Mouse (Mus musculus) embryonic facial prominence, embryonic 11.5 days (tissue): ENCODE measurements at regions not wholly inside any gene's neighbourhood (a gene's known extent, or its start where the extent isn't known, plus 50 kb on each side); places are given as distances from the start of the nearest gene placed in this dataset.

Source experiments
- ATAC-seq: fragments of 200-750 bp; cut with Nextera tagmentation; replicated peaks from 2 replicates; pipeline ENCODE4 v1.8.0; 2017; ENCODE audit warnings: low read depth; ENCODE audit not compliant: insufficient number of reproducible peaks, low FRiP score, low TSS enrichment
- DNase-seq: peaks from one replicate; pipeline ENCODE4 v3.0.0-alpha.2; 2015; ENCODE audit warnings: low spot score
- H3K27ac ChIP-seq: fragments of 300-500 bp; sonication (generic); replicated peaks from 2 replicates; pipeline ENCODE4 v1.5.1; 2014; ENCODE audit warnings: mild to moderate bottlenecking, low read depth, low read length, control low read depth
- H3K27me3 ChIP-seq: fragments of 300-500 bp; sonication (generic); 2 replicates; pipeline ENCODE4 v1.6.1; 2014; ENCODE audit warnings: mild to moderate bottlenecking, low read length, moderate library complexity, mixed read lengths; ENCODE audit not compliant: control insufficient read depth, insufficient read depth
- H3K36me3 ChIP-seq: fragments of 300-500 bp; sonication (generic); replicated peaks from 2 replicates; pipeline ENCODE4 v1.6.1; 2014; ENCODE audit warnings: low read depth, mild to moderate bottlenecking, low read length, moderate library complexity, mixed read lengths; ENCODE audit not compliant: control insufficient read depth, insufficient read depth
- H3K4me1 ChIP-seq: fragments of 300-500 bp; sonication (generic); 2 replicates; pipeline ENCODE4 v1.6.1; 2014; ENCODE audit warnings: low read length, mixed read lengths; ENCODE audit not compliant: control insufficient read depth, insufficient read depth
- H3K4me2 ChIP-seq: fragments of 300-500 bp; sonication (generic); 2 replicates; pipeline ENCODE4 v1.6.1; 2014; ENCODE audit warnings: low read depth, mild to moderate bottlenecking, control low read depth, low read length, moderate library complexity
- H3K4me3 ChIP-seq: fragments of 300-500 bp; sonication (generic); 2 replicates; pipeline ENCODE4 v1.5.1; 2014; ENCODE audit warnings: low read depth, low read length, control low read depth
- H3K9ac ChIP-seq: fragments of 300-500 bp; sonication (generic); replicated peaks from 2 replicates; pipeline ENCODE4 v1.6.1; 2014; ENCODE audit warnings: mild to moderate bottlenecking, control low read depth, low read length
- H3K9me3 ChIP-seq: fragments of 300-500 bp; sonication (generic); replicated peaks from 2 replicates; pipeline ENCODE4 v1.6.1; 2016; ENCODE audit warnings: mild to moderate bottlenecking, low read length, inconsistent platforms, mixed read lengths; ENCODE audit not compliant: control insufficient read depth
- WGBS: fragments of 180-500 bp; shearing (Covaris S2); extraction: QIAGEN DNeasy Blood & Tissue Kit; methylation state at CpG from one replicate; pipeline ENCODE4 v1.1.7; 2014; 5-methylcytosine and 5-hydroxymethylcytosine counted together

DNA sequence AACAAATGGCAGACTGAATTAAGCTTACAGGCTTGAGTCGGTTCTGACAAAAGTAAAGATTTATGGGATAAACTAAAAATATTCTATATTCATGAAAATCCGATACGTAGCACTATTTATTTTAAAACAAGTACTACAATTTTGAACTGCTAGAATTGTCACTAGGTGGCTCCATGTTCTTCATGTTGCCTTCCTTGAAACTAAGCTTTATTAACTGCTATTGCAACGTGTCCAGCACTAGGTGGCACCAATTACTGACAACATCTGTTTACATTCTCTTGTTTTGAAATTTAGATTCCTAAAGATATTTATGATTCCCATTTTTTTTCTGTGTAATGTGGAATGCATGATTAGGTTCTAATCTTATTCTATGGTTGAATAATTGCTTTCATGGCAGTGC lies 60.1 kb downstream of the Fam47c start:
- no peak for ATAC-seq
- Histone ChIP-seq H3K4me1 (no peaks in the 10 kb centered on the region), H3K4me3 (no peak overlapping the region), H3K9me3 (no peaks in the 10 kb centered on the region), H3K36me3 (no peaks in the 10 kb centered on the region), H3K9ac (no peak overlapping the region), H3K27ac (no peak overlapping the region), H3K4me2 (no peak overlapping the region), H3K27me3 (no peaks in the 10 kb centered on the region)
- WGBS = 75% methylated on average over 4 of the region's 4 CpGs
- peak; percentile 0 for DNase-seq
